Mouse (Mus musculus): ENCODE data around the gene Nsl1. TPM values are rescaled to one million over a fixed set of nuclear protein-coding genes. Genes with fewer than 3 reads are reported as not detected.

Gene Nsl1
- polyA plus RNA-seq, 2 experiments: 8.8 to 11.2 TPM

DNA sequence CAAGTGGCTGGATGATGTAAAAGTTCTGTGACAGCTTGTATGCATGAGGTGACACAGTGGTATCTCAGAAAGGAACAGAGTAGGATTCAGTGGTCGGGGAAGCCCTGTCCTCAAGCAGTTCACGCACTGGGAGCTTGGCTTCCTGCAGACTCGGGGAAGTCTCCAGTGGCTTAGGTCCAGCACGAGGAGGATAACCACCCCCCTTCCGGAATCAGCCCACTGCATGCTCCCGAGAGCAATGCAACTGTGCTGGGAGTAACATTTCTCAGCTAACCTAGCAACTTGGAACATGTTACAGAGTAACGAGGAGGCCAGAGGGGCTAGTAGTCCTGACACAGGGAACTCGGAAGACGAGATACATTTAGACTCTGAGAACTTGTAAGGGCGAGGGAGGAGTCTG is 44.5 kb downstream of the Nsl1 start:
- no peak for DNase-seq (ENCODE audit: low read depth in 3 of 3, low spot score in 3 of 3)
- no peak for ATAC-seq (ENCODE audit: insufficient read depth)
- Histone ChIP-seq H3K4me3 (ENCODE audit: insufficient read depth in 1 of 2, low read depth in 2 of 2, low read length in 2 of 2) (no peak overlapping the region), H3K27ac (no peak overlapping the region), H3K4me2 (ENCODE audit: low read depth) (no peak overlapping the region), H3K4me1 (replicated peaks; ENCODE audit: control insufficient read depth in 2 of 2, insufficient read depth in 2 of 2, low read length in 1 of 2) (peaks cover 0 to 4% of the 10 kb centered on the region in 2 experiments; a peak in 1 of 4 replicates), H3K27me3 (ENCODE audit: control insufficient read depth, insufficient read depth, low read length) (no peaks in the 10 kb centered on the region), H3K9me3 (ENCODE audit: control insufficient read depth, low read length) (no peaks in the 10 kb centered on the region), H3K36me3 (replicated peaks; ENCODE audit: control insufficient read depth, insufficient read depth, low read depth) (no peaks in the 10 kb centered on the region), H3K9ac (replicated peaks) (no peak overlapping the region)
- WGBS (ENCODE audit: insufficient replicate concordance): 36% methylated on average over 10 of the region's 10 CpGs
- TF ChIP-seq EP300 (IDR thresholded peaks at IDR 0.05; ENCODE audit: low read depth) (no peak), CTCF (IDR thresholded peaks at IDR 0.05; ENCODE audit: low read depth) (no peak)

DNA sequence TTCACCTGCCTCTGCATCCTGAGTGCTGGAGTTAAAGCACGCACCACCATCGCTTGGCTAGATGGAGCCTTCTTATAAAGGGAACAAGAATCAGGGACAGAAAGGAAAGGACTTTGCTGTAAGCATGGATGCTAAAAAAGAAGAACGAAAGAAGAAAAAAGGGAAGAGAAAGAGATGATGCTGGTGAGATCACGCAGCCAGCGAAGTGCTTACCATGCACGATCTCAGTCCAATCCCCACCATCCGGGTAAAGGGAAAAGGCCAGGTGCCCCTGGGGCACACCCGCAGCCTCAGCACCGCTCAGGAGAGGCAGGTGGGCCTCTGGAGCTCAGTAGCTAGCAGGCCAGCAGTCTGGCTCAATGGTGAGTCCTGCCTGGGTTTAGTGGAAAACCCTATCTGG is 47.1 kb downstream of the Nsl1 start:
- Histone ChIP-seq H3K4me1 (replicated peaks; ENCODE audit: control insufficient read depth in 2 of 2, insufficient read depth in 2 of 2, low read length in 1 of 2) (peaks cover 0 to 4% of the 10 kb centered on the region in 2 experiments; a peak in 1 of 4 replicates), H3K9me3 (ENCODE audit: control insufficient read depth, low read length) (no peaks in the 10 kb centered on the region), H3K36me3 (replicated peaks; ENCODE audit: control insufficient read depth, insufficient read depth, low read depth) (no peaks in the 10 kb centered on the region), H3K27ac (no peak overlapping the region), H3K9ac (replicated peaks) (no peak overlapping the region), H3K27me3 (ENCODE audit: control insufficient read depth, insufficient read depth, low read length) (no peaks in the 10 kb centered on the region), H3K4me3 (ENCODE audit: insufficient read depth in 1 of 2, low read depth in 2 of 2, low read length in 2 of 2) (no peak overlapping the region), H3K4me2 (ENCODE audit: low read depth) (no peak overlapping the region)
- 66% methylated on average over 9 of the region's 9 CpGs for WGBS (ENCODE audit: insufficient replicate concordance)
- DNase-seq (ENCODE audit: low read depth in 3 of 3, low spot score in 3 of 3) (no peak), ATAC-seq (ENCODE audit: insufficient read depth) (no peak)
- TF ChIP-seq EP300 (IDR thresholded peaks at IDR 0.05; ENCODE audit: low read depth) (no peak), CTCF (IDR thresholded peaks at IDR 0.05; ENCODE audit: low read depth) (no peak)

DNA sequence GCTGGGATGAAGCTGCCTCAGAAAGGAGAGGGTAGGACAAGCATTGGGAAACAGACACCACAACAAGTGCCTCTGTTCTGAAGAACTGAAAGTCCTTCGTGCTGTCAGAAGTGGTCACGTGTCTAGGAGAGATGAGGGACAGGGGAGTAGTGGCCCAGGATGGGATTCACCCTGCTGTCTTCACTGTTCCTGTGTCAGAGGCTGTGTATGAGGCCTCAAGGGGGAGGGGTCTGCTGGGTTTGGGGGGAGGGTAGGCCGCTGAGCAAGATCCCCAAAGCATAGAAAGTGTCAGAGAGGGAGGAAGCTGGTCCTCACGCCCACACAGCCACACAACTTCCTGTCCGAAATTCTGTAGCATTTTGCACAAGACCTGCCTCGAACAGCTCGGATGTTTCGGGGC is 48.3 kb downstream of the Nsl1 start:
- Histone ChIP-seq H3K4me3 (ENCODE audit: insufficient read depth in 1 of 2, low read depth in 2 of 2, low read length in 2 of 2) (no peak overlapping the region), H3K27ac (no peak overlapping the region), H3K36me3 (replicated peaks; ENCODE audit: control insufficient read depth, insufficient read depth, low read depth) (no peaks in the 10 kb centered on the region), H3K9ac (replicated peaks) (no peak overlapping the region), H3K9me3 (ENCODE audit: control insufficient read depth, low read length) (no peaks in the 10 kb centered on the region), H3K27me3 (ENCODE audit: control insufficient read depth, insufficient read depth, low read length) (no peaks in the 10 kb centered on the region), H3K4me1 (replicated peaks; ENCODE audit: control insufficient read depth in 2 of 2, insufficient read depth in 2 of 2, low read length in 1 of 2) (peaks cover 0 to 10% of the 10 kb centered on the region in 2 experiments; a peak in 2 of 4 replicates), H3K4me2 (ENCODE audit: low read depth) (no peak overlapping the region)
- DNase-seq (ENCODE audit: low read depth in 3 of 3, low spot score in 3 of 3) (no peak), ATAC-seq (ENCODE audit: insufficient read depth) (no peak)
- no peak for TF ChIP-seq CTCF (IDR thresholded peaks at IDR 0.05; ENCODE audit: low read depth)
- no peak for TF ChIP-seq EP300 (IDR thresholded peaks at IDR 0.05; ENCODE audit: low read depth)
- WGBS (ENCODE audit: insufficient replicate concordance): 15% methylated on average over 8 of the region's 8 CpGs

DNA sequence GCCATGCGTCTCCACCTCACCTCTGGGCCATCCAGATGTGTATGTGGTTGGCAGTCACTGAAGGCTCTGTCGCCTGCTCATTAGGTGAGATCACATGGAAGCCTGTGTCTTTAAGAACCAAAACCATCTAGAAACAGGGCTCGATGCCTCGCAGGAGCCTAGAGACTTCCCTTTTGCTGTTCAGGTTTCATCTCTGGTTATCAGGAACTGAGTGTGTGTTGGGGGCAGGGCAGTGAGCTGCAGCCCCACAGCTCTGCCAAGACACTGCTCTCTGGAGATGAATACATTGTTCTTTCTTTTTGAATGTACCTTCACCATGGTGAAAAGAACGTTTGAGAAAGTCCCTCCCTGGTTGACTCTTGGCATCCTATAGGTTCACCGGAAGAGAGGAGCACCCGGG is 52.1 kb downstream of the Nsl1 start:
- no peak for ATAC-seq (ENCODE audit: insufficient read depth)
- no peaks in the 10 kb centered on the region for H3K9me3 ChIP-seq (ENCODE audit: control insufficient read depth, low read length)
- no peaks in the 10 kb centered on the region for H3K27me3 ChIP-seq (ENCODE audit: control insufficient read depth, insufficient read depth, low read length)
- H3K4me1 ChIP-seq (replicated peaks; ENCODE audit: control insufficient read depth in 2 of 2, insufficient read depth in 2 of 2, low read length in 1 of 2): peaks cover 0 to 13% of the 10 kb centered on the region in 2 experiments; a peak in 2 of 4 replicates
- TF ChIP-seq CTCF (IDR thresholded peaks at IDR 0.05; ENCODE audit: low read depth) (no peak), EP300 (IDR thresholded peaks at IDR 0.05; ENCODE audit: low read depth) (no peak)
- no peak for DNase-seq (ENCODE audit: low read depth in 3 of 3, low spot score in 3 of 3)
- H3K4me2 ChIP-seq (ENCODE audit: low read depth): no peak overlapping the region
- no peak overlapping the region for H3K27ac ChIP-seq
- 41% methylated on average over 7 of the region's 7 CpGs for WGBS (ENCODE audit: insufficient replicate concordance)
- H3K36me3 ChIP-seq (replicated peaks; ENCODE audit: control insufficient read depth, insufficient read depth, low read depth): no peaks in the 10 kb centered on the region
- no peak overlapping the region for H3K4me3 ChIP-seq (ENCODE audit: insufficient read depth in 1 of 2, low read depth in 2 of 2, low read length in 2 of 2)
- H3K9ac ChIP-seq (replicated peaks): no peak overlapping the region

DNA sequence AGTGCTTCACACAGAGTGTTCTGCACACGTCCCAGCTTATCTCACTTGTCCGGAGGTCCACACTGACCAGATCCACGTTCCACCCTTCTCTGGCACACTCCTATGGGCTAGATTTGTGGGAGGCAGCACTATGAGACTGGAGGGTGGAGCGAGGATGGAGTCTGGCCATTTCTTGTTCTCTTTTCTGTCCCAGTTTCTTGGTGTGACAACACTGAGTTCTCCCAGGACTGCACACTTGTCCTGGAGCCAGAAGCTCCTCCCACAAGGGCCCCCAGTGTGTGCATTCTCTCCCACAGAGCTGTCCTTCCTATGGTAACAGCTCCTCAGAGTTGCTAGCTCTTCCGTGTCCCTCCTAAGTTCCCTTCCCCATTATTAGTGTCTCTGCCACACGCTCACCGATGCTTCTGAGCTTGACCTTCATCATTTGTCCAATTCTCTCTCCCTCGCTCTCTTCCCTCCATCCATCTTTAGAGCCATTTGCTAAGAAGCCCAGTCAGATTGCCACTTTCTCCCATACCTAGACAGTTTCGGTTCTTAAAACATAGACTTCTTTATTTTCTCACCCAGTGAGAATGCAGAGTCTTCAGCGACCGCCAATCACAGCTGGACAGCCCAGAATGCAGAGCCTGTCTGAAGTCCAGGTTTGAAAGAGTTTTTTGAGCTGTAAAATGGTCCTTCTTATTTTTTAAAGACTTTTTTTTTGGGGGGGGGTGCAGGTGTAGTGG is 52.9 kb downstream of the Nsl1 start:
- 54% methylated on average over 11 of the region's 11 CpGs for WGBS (ENCODE audit: insufficient replicate concordance)
- peaks cover 0 to 13% of the 10 kb centered on the region in 2 experiments; a peak in 2 of 4 replicates for H3K4me1 ChIP-seq (replicated peaks; ENCODE audit: control insufficient read depth in 2 of 2, insufficient read depth in 2 of 2, low read length in 1 of 2)
- H3K4me2 ChIP-seq (ENCODE audit: low read depth): no peak overlapping the region
- H3K36me3 ChIP-seq (replicated peaks; ENCODE audit: control insufficient read depth, insufficient read depth, low read depth): no peaks in the 10 kb centered on the region
- DNase-seq (ENCODE audit: low read depth in 3 of 3, low spot score in 3 of 3) (no peak), ATAC-seq (ENCODE audit: insufficient read depth) (no peak)
- TF ChIP-seq CTCF (IDR thresholded peaks at IDR 0.05; ENCODE audit: low read depth) (no peak), EP300 (IDR thresholded peaks at IDR 0.05; ENCODE audit: low read depth) (no peak)
- H3K27ac ChIP-seq: no peak overlapping the region
- no peaks in the 10 kb centered on the region for H3K27me3 ChIP-seq (ENCODE audit: control insufficient read depth, insufficient read depth, low read length)
- no peak overlapping the region for H3K4me3 ChIP-seq (ENCODE audit: insufficient read depth in 1 of 2, low read depth in 2 of 2, low read length in 2 of 2)
- H3K9ac ChIP-seq (replicated peaks): no peak overlapping the region
- no peaks in the 10 kb centered on the region for H3K9me3 ChIP-seq (ENCODE audit: control insufficient read depth, low read length)

All from liver, embryonic 14.5 days (tissue).